Mouse (Mus musculus): ENCODE measurements around the gene Mylip.

The Mylip gene

GRCm38 (mm10) chr13:45390962-45391853, 1.7 kb downstream of the Mylip start:
- no peak for DNase-seq (ENCODE audit: low spot score)

DNA sequence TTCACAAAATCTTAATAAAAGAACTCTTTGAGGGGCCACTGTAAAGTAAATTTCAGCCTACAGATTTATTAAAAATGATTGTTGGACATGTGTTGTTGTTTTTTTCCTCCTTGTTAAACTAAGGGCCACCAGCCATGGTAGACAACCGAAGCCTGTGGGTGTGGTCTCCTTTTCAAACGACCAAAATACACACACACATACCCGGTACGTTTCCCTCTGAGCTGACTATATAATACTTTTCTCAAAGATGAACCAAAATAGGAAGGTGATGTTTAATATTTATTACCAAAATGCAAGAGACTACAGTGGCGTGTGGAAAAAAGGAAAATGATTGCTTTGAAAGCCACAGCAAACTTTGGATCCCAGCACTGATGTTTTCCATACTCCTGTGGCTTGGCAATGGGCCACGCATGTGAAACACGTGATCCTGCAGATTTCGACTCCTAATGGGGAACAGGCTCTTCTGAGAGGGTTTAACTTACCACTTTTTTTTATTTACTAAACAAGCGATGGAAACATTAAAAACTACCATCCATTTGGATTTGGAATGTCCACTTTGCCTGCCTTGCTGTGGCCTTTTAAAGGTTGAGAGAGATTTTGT, 2.4 kb downstream of the Mylip start:
- peak; percentile 56 for DNase-seq (ENCODE audit: low spot score)

DNA sequence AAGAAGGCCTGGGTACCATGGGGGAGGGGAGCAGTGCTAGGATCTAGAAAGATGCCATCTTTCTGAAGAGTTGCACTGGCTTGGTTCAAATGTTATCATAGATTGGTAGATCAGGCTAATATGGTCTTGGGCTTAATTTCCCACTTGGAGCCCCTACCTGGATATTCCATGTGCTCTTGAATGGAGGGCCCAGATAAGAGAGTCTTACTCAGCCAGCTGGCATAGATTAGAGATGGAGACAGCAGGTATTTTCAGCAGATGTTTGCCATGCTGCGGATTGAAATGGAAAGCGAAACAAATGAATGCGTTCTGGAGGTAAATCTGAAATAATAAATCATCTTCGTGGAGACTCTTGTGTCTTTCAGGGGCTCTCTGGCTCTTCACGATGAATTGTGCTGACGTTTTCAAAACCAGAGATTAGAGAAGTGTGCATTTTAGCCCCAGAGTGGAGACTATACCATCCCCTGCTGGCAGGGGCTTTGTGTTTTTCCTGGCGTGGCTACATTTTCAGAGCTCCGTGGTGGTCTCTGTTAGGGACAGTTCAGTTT, 4.8 kb downstream of the Mylip start:
- DNase-seq (ENCODE audit: low spot score): no peak

GRCm38 (mm10) chr13:45396724-45397123, 7.2 kb downstream of the Mylip start:
- DNase-seq (ENCODE audit: low spot score): no peak

DNA sequence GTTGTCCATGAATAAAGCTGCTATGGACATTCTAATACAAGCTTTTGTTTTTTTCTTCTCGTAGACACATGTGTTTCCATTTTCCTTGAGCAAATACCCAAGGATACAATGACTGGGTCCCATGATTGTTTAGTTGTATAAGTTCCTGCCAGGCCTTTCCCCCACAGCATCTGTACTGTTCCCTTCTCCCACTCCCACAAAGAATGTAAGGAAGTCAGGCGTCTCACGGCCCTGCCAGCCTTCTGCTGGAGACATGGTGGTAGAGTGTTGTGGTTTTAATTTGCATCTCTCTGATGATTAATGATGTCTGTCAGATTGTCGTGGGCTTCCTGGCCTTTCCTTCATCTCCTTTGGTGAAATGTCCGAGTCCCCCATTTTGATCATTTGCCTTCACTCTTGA, 7.7 kb downstream of the Mylip start:
- no peak for DNase-seq (ENCODE audit: low spot score)

DNA sequence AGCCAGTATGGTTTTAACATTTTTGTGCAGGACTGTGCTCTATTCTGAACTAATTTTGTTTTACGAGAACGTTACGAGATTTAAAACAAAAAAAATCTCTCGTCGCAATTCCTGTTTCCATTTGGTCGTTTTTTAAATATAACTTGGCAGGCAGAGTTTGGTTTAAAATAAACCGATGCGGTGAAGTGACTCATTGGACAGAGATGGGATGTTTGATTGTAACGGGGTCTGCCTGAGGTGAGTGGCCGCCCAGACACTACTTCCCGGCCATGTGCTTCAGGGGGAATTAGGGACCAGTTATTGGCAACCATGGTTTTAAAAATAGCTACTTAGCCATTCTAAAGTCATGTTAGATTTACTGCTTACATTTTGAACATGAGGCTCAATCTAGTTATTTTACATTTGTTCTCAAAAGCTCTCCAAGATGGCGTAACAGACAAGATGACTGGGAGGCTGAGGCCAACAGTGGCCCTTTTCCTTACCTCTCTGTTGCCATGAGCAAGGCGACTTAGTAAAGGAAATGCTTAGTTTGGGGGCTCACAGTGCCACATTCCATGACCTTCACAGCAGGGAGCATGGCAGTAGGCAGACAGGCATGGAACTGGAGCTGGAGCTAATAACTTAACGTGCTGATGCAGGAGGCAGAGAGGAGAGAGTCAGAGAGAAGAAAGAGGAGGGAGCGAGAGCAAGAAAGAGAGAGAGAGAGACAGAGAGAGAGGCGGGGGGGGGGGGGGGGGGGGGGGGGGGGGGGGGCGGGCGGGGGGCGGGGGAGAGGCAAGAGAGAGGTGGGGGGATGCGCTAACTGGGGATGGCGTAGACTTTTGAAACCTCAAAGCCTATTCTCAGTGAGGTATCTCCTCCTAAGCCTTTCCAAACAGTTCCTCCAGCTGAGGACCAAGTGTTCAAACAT, 8.6 kb downstream of the Mylip start:
- no peak for DNase-seq (ENCODE audit: low spot score)

DNA sequence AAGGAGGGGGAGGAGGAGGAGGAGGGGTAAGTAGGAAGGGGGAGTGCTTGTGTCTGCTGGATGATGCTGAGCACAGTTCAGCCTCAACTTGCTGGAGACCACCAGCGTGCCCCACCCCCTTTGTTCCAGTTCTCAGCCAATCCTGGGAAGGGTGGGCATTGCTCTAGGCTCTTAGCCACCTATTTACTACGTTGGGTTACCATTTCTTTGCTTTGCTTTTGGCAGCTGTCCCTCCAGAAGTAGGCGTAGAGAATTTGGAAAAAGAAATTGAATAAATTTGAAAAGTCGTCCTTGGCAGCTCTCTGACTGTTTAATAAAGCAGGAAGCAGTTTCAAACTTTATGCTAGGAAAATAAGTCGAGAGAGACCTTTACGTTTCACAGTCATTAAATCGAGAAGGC, 11.2 kb downstream of the Mylip start:
- no peak for DNase-seq (ENCODE audit: low spot score)

DNA sequence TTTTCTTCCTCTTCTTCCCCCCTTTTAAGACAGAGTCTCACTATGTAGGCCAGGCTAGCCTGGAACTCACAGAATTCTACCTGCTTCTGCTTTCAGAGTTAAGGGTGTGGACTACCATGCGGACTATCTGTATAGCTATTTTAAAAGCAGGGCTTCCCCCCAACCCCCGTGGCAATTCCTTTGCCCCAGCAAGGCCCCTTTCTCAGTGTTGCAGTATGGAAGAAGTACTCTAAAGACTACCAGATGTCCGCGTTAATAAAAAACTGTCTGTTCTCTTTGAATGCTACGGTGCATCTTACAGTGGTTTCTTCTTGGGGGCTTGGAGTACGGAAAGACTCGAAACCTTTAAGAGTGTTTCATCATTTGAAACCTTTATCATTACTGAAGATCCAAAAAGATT, 12.3 kb downstream of the Mylip start:
- no peak for DNase-seq (ENCODE audit: low spot score)

- no peak for DNase-seq (ENCODE audit: low spot score)
Observed at GRCm38 (mm10) chr13:45402316-45403039, 12.9 kb downstream of the Mylip start.

DNA sequence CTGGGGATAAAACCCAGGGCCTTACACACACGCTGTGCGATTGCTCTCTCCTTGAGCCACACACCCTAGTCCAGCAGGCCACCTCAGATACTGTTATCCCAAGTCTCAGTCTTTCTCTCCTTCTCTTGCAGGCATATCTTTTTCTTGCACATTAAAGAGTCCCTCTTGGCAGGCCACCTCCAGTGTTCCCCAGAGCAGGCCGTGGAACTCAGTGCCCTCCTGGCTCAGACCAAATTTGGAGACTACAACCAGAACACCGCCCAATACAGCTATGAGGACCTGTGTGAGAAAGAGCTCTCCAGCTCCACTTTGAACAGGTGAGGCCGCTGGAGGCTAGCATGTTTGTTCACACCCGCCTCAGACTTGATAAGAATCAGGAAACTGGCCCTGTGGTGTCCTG, 14.7 kb downstream of the Mylip start:
- DNase-seq (ENCODE audit: low spot score): no peak

DNA sequence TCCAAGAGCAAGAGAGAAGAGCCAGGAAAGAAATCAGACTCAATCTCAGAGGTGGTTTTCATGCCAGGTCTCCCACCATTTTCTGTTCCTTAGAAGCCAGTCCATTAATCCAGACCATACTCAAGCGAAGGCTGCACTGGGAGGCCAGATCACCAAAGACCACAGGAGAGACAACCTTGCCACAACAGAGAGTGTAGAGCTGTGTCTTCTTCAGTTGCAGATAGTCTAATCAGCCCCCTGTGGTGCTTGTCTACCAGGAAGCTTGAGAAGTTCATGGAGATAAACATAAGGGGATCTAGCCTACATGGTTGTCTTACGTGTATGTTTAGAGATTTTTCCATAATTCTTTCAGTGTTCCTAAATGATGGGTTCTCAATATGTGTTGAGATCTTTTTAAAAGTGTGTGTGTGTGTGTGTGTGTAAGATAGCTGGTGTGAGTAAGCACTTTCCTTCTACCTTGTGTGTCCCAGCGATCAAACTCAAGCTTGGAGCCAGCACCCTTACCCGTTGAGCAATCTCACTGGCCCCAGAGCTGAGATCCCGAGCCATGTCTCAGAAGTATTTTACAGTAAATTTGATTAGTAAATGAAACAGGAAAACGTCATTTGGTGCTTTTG, 15.8 kb downstream of the Mylip start:
- DNase-seq (ENCODE audit: low spot score): no peak

GRCm38 (mm10) chr13:45406289-45406688, 16.7 kb downstream of the Mylip start:
- DNase-seq (ENCODE audit: low spot score): no peak

- DNase-seq (ENCODE audit: low spot score): no peak
Observed at GRCm38 (mm10) chr13:45406703-45407102, 17.2 kb downstream of the Mylip start.

DNA sequence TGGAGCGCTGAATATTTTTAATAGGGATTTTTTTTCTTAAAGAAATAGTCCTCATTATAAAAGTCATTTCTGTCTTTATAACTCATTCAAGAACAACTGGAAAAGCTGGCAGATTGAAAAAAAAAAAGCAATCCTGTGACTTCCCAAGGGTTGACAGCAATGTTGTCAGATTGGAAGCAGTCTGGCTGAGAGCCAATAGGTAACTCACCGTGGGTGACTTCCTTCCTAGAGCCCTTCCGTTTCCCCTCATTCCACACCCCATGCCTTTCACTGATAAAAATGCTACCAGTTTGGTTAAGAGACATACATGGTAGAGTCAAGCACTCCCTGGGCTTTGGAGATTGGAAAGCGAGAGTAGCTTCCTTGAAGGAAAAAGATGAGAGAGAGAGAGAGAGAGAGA, 21.4 kb downstream of the Mylip start:
- DNase-seq (ENCODE audit: low spot score): no peak

DNA sequence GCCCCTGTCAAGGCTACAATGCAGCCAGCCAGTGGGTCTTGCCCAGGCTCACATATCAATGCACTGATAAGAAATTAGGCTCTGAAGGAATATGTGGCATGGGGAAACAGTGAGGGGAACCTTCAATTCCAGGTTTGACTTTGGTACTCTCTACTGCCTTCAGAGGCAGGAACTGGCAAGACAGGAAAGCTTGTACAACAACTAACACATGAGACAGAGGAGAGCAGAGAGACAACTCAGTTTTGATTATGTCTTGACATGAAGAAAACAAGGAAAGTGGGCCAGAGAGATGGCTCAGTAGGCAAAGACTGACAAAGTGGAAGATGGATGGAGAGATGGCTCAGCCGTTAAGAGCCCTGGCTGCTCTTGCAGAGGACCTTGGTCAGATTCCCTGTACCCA, 23.5 kb downstream of the Mylip start:
- DNase-seq (ENCODE audit: low spot score): no peak

DNA sequence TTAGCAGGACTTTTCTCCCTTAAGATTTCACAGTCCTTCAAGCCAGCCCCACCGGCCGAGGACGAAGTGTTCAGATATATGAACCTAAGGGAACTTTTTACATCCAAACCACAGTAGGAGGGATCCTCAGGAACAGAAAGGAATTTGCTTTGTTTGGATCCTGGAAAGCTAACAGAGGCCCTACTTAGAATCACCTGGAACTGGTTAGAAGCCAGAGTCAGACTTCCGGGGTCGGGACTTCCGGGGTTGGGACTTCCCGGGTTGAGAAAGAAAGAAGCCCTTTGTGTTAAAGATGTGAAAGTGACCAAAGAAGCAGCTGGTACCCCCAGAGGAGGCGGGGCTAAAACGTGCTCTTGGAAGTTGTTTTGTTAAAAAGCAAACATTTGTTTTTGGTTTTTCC, 24.5 kb downstream of the Mylip start:
- no peak for DNase-seq (ENCODE audit: low spot score)

GRCm38 (mm10) chr13:45416621-45417057, 27.1 kb downstream of the Mylip start:
- no peak for DNase-seq (ENCODE audit: low spot score)

GRCm38 (mm10) chr13:45418986-45419385, 29.4 kb downstream of the Mylip start:
- no peak for DNase-seq (ENCODE audit: low spot score)

DNA sequence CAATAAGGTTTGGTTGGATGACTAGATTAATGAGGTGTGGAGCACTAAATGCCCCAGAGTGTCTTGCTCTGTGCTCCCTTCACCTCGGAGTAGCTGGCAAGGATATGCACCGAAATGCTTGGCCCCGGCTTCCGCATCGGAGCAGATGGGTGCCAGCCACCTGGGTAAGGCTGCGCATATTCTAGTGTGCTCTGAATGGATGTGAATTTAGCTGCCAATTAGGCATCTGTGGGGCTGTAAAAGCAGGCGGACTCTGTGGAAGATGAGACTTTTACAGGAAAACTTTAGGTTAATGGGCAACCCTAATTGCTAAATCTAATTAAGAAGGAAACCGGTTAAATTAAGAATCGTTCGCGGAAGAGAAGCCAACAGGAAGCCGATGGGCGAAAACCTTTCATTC, 32.7 kb downstream of the Mylip start:
- no peak for DNase-seq (ENCODE audit: low spot score)

GRCm38 (mm10) chr13:45422709-45423108, 33.2 kb downstream of the Mylip start:
- no peak for DNase-seq (ENCODE audit: low spot score)

GRCm38 (mm10) chr13:45423905-45424304, 34.4 kb downstream of the Mylip start:
- DNase-seq (ENCODE audit: low spot score): no peak

All from ovary, postnatal 36 days (tissue).